Mouse (Mus musculus) layer of hippocampus, postnatal 14 days (tissue): ENCODE results near the gene Polr3b. TPM values are rescaled to one million over a fixed set of nuclear protein-coding genes. Genes with fewer than 3 reads are reported as not detected.

Source experiments
- DNase-seq, 2 experiments: peaks; one replicate each; pipeline ENCODE4 v3.0.0; 2021 to 2022; ENCODE audit warnings: low spot score in 2 of 2, mixed read lengths in 1 of 2
- total RNA-seq, 2 experiments: library from RNA; stranded (reverse); gene quantifications; 2 replicates each; pipeline ENCODE4 v1.2.3; 2021

Gene Polr3b
- total RNA-seq, 2 experiments from 2014 or later = 12.9 to 14.5 TPM

- no peak for DNase-seq
Measured at GRCm38 (mm10) chr10:84610324-84610723, 11.8 kb upstream of the Polr3b start.

GRCm38 (mm10) chr10:84610783-84611182 lies 11.3 kb upstream of the Polr3b start:
- DNase-seq = no peak

GRCm38 (mm10) chr10:84611664-84612063 lies 10.4 kb upstream of the Polr3b start:
- no peak for DNase-seq

- DNase-seq = no peak
Measured at GRCm38 (mm10) chr10:84612281-84612680, 9.8 kb upstream of the Polr3b start.

GRCm38 (mm10) chr10:84613366-84613765 lies 8.7 kb upstream of the Polr3b start:
- DNase-seq = no peak

GRCm38 (mm10) chr10:84615076-84615475 lies 7.0 kb upstream of the Polr3b start:
- no peak for DNase-seq

GRCm38 (mm10) chr10:84631182-84631581 lies 9.1 kb downstream of the Polr3b start:
- peak in 1 of 2 experiments; percentile 16 for DNase-seq

GRCm38 (mm10) chr10:84632005-84632404 lies 9.9 kb downstream of the Polr3b start:
- DNase-seq = no peak

- no peak for DNase-seq
Measured at GRCm38 (mm10) chr10:84636656-84637055, 14.6 kb downstream of the Polr3b start.

GRCm38 (mm10) chr10:84638382-84638781 lies 16.3 kb downstream of the Polr3b start:
- no peak for DNase-seq

- no peak for DNase-seq
Measured at GRCm38 (mm10) chr10:84639525-84640287, 17.6 kb downstream of the Polr3b start.

- DNase-seq = no peak
Measured at GRCm38 (mm10) chr10:84640861-84641260, 18.8 kb downstream of the Polr3b start.

GRCm38 (mm10) chr10:84641576-84641975 lies 19.5 kb downstream of the Polr3b start:
- DNase-seq = no peak

GRCm38 (mm10) chr10:84645940-84646339 lies 23.8 kb downstream of the Polr3b start:
- no peak for DNase-seq

- peak; percentile 46 to 71 for DNase-seq
Measured at GRCm38 (mm10) chr10:84646506-84647102, 24.5 kb downstream of the Polr3b start.

GRCm38 (mm10) chr10:84647264-84647663 lies 25.2 kb downstream of the Polr3b start:
- no peak for DNase-seq

- no peak for DNase-seq
Measured at GRCm38 (mm10) chr10:84648911-84649310, 26.8 kb downstream of the Polr3b start.

- DNase-seq = no peak
Measured at GRCm38 (mm10) chr10:84654029-84654428, 31.9 kb downstream of the Polr3b start.

- no peak for DNase-seq
Measured at GRCm38 (mm10) chr10:84654731-84655130, 32.6 kb downstream of the Polr3b start.

- DNase-seq = peak in 1 of 2 experiments; percentile 21
Measured at GRCm38 (mm10) chr10:84656618-84657017, 34.5 kb downstream of the Polr3b start.

GRCm38 (mm10) chr10:84657437-84658087 lies 35.5 kb downstream of the Polr3b start:
- DNase-seq = peak in 1 of 2 experiments; percentile 29
